In genomic region chr13:25020540-25020892, GRCm38 (mm10) we compare ENCODE assay signal across 8 mouse cellular contexts. TPM values are rescaled to one million over a fixed set of nuclear protein-coding genes. Genes with fewer than 3 reads are reported as not detected.
DNase-seq lines count a peak whose midpoint lies in the region; ATAC-seq and TF ChIP-seq lines count a peak whose summit lies in the region.

No protein-coding gene starts in this region.

- no peaks in the 10 kb centered on the region for H3K9me3 ChIP-seq in limb, embryonic 14.5 days (ENCODE audit: control insufficient read depth, low read length)
- H3K9me3 ChIP-seq in neural tube, embryonic 15.5 days (replicated peaks), result no peaks in the 10 kb centered on the region

- TF ChIP-seq CTCF in cerebellum, adult 2 months (IDR thresholded peaks at IDR 0.05; ENCODE audit: borderline replicate concordance, insufficient read depth, low read depth, low read length), result no peak
- TF ChIP-seq CTCF in thymus, adult 2 months (IDR thresholded peaks at IDR 0.05; ENCODE audit: borderline replicate concordance, control insufficient read depth, extremely low read depth, insufficient read depth, low read length, poor library complexity), result no peak

- H3K36me3 ChIP-seq in thymus, adult 2 months (ENCODE audit: control insufficient read depth, insufficient read depth, low read length), result no peaks in the 10 kb centered on the region
- peaks cover 10% of the 10 kb centered on the region for H3K36me3 ChIP-seq in limb, embryonic 14.5 days (ENCODE audit: control insufficient read depth, insufficient read depth, low read length)
- 0 out of 2 replicates have a peak, but pooled peaks cover 3% of the 10 kb centered on the region for H3K36me3 ChIP-seq in neural tube, embryonic 15.5 days

- H3K27me3 ChIP-seq in cerebellum, adult 2 months (ENCODE audit: control insufficient read depth, insufficient read depth, low read length), result no peaks in the 10 kb centered on the region
- no peaks in the 10 kb centered on the region for H3K27me3 ChIP-seq in thymus, adult 2 months (ENCODE audit: control insufficient read depth, insufficient read depth, low read length)
- H3K27me3 ChIP-seq in limb, embryonic 14.5 days (ENCODE audit: control insufficient read depth, insufficient read depth, low read length), result no peaks in the 10 kb centered on the region
- H3K27me3 ChIP-seq in neural tube, embryonic 15.5 days (replicated peaks), result no peaks in the 10 kb centered on the region

- no peak for ATAC-seq in cerebellum, adult (ENCODE audit: insufficient number of reproducible peaks, low FRiP score, low TSS enrichment)
- no peak for ATAC-seq in limb, embryonic 14.5 days (ENCODE audit: low FRiP score, low read depth)
- ATAC-seq in neural tube, embryonic 15.5 days (ENCODE audit: low FRiP score), result peak; percentile 27; the same call in 1 of the 2 replicates

- no peak overlapping the region; the same call in 1 of the 2 replicates for H3K27ac ChIP-seq in cerebellum, adult 2 months (ENCODE audit: insufficient read depth, low read length)
- no peak overlapping the region for H3K27ac ChIP-seq in thymus, adult 2 months (ENCODE audit: control insufficient read depth, insufficient read depth, low read length)
- H3K27ac ChIP-seq in limb, embryonic 14.5 days (replicated peaks; ENCODE audit: low read depth, low read length), result peak overlapping the region; percentile 55; the same call in 1 of the 2 replicates
- H3K27ac ChIP-seq in neural tube, embryonic 15.5 days (replicated peaks), result peak overlapping the region; percentile 81

- DNase-seq in cerebellum, adult 2 months, result no peak
- no peak for DNase-seq in thymus, adult 2 months
- no peak for DNase-seq in thymus, adult 18-20 months
- no peak for DNase-seq in limb, embryonic 14.5 days (ENCODE audit: low spot score)
- no peak for DNase-seq in left cerebral cortex, postnatal 14 days (ENCODE audit: low spot score in 2 of 2)
- no peak for DNase-seq in gastrocnemius, postnatal 10 days

- 46% methylated on average over 4 of the region's 4 CpGs for WGBS in cerebellum, adult 2 months
- 43% methylated on average over 4 of the region's 4 CpGs for WGBS in thymus, adult 2 months
- 53% methylated on average over 4 of the region's 4 CpGs for WGBS in limb, embryonic 14.5 days
- WGBS in neural tube, embryonic 15.5 days, result 50% methylated on average over 4 of the region's 4 CpGs

- peak overlapping the region; percentile 88 for H3K9ac ChIP-seq in limb, embryonic 14.5 days (ENCODE audit: low read depth, low read length, severe bottlenecking)
- peak overlapping the region; percentile 92 for H3K9ac ChIP-seq in neural tube, embryonic 15.5 days (replicated peaks)

- intact Hi-C loops in left cerebral cortex, postnatal 14 days (cut with DNase I), result no loop called here

- peak overlapping the region; percentile 83 for H3K4me2 ChIP-seq in limb, embryonic 14.5 days (replicated peaks; ENCODE audit: low read depth, low read length, severe bottlenecking)
- H3K4me2 ChIP-seq in neural tube, embryonic 15.5 days, result peak overlapping the region; percentile 74

- peaks cover 5% of the 10 kb centered on the region for H3K4me1 ChIP-seq in cerebellum, adult 2 months (ENCODE audit: control insufficient read depth, insufficient read depth, low read length)
- H3K4me1 ChIP-seq in thymus, adult 2 months (replicated peaks; ENCODE audit: control insufficient read depth, insufficient read depth, low read length), result peaks cover 6% of the 10 kb centered on the region
- H3K4me1 ChIP-seq in limb, embryonic 14.5 days (ENCODE audit: control insufficient read depth, insufficient read depth, low read length), result peaks cover 16% of the 10 kb centered on the region
- peaks cover 26% of the 10 kb centered on the region for H3K4me1 ChIP-seq in neural tube, embryonic 15.5 days

- peak overlapping the region; percentile 69 for H3K4me3 ChIP-seq in cerebellum, adult 2 months (replicated peaks; ENCODE audit: insufficient read depth, low read depth, low read length)
- peak overlapping the region; percentile 85 for H3K4me3 ChIP-seq in thymus, adult 2 months (ENCODE audit: control insufficient read depth, insufficient read depth, low read length)
- H3K4me3 ChIP-seq in limb, embryonic 14.5 days (replicated peaks; ENCODE audit: low read length), result peak overlapping the region; percentile 87
- peak overlapping the region; percentile 91 for H3K4me3 ChIP-seq in neural tube, embryonic 15.5 days (replicated peaks)

- no peak for TF ChIP-seq POLR2A in cerebellum, adult 2 months (IDR thresholded peaks at IDR 0.05; ENCODE audit: borderline replicate concordance, insufficient read depth, low read length)
- no peak for TF ChIP-seq POLR2A in thymus, adult 2 months (IDR thresholded peaks at IDR 0.05; ENCODE audit: control insufficient read depth, extremely low read depth, insufficient read depth, low read length, poor library complexity)
- no peak for TF ChIP-seq POLR2A in limb, embryonic 14.5 days (IDR thresholded peaks at IDR 0.05; ENCODE audit: borderline replicate concordance, extremely low read depth, insufficient read depth, insufficient read length)

RNA-seq across cellular contexts. Expression of gene Mrs2, which starts 0.3 kb away (rescaled TPM):
- polyA plus RNA-seq in cerebellum, adult 2 months (2012; rRNA removed), result 49.0 and 57.1 TPM in 2 replicates
- polyA plus RNA-seq in thymus, adult 2 months (2012; rRNA removed), result 39.1 and 47.1 TPM in 2 replicates
- 22.9 and 28.4 TPM in 2 replicates for polyA plus RNA-seq in limb, embryonic 14.5 days (2012; rRNA removed)
- polyA plus RNA-seq in limb, embryonic 14.5 days (2014; fragmentation: Nextera tagmentation; extraction: Ambion mirVana), result 15.1 and 17.6 TPM in 2 replicates
- 14.9 and 15.8 TPM in 2 replicates for polyA plus RNA-seq in neural tube, embryonic 15.5 days (2015; fragmentation: Nextera tagmentation; extraction: Ambion mirVana)
- total RNA-seq in left cerebral cortex, postnatal 14 days (2021), result 10 to 100 TPM; 60.4 to 62.3 TPM
- total RNA-seq in gastrocnemius, postnatal 10 days (2021), result 10 to 100 TPM; 22.9 to 31.8 TPM

RNA-seq across cellular contexts. Expression of gene Dcdc2a, which starts 35.3 kb away (rescaled TPM):
- 4.1 and 4.9 TPM in 2 replicates for polyA plus RNA-seq in cerebellum, adult 2 months (2012; rRNA removed)
- 0.04 and 0.06 TPM in 2 replicates for polyA plus RNA-seq in thymus, adult 2 months (2012; rRNA removed)
- polyA plus RNA-seq in limb, embryonic 14.5 days (2012; rRNA removed), result 0.51 and 0.82 TPM in 2 replicates
- 0.84 and 0.97 TPM in 2 replicates for polyA plus RNA-seq in limb, embryonic 14.5 days (2014; fragmentation: Nextera tagmentation; extraction: Ambion mirVana)
- 1.3 and 2.3 TPM in 2 replicates for polyA plus RNA-seq in neural tube, embryonic 15.5 days (2015; fragmentation: Nextera tagmentation; extraction: Ambion mirVana)
- 1 to 10 TPM; 3.5 to 8.5 TPM for total RNA-seq in left cerebral cortex, postnatal 14 days (2021)
- under 1 TPM; 0.07 to 0.14 TPM for total RNA-seq in gastrocnemius, postnatal 10 days (2021)

Comparison
In these comparisons a context has a peak if more than half of its experiments do, and no peak if none do; other contexts are left out.
1. H3K27ac ChIP-seq: peak in limb, embryonic 14.5 days (single experiment) and neural tube, embryonic 15.5 days (single experiment); none in cerebellum, adult 2 months (single experiment) and thymus, adult 2 months (single experiment).
2. Peak in every context shown above with its lines, with median percentiles within 50 percentile points of each other: H3K4me3 ChIP-seq.